Mouse (Mus musculus) lung, adult 2 months (tissue): ENCODE measurements around the gene Mrpl28.

Experiments
- CTCF ChIP-seq: fragments of 200-500 bp; IDR thresholded peaks from 2 replicates; pipeline ENCODE4 v1.5.1; 2011; ENCODE audit warnings: mild to moderate bottlenecking, low read length, control low read depth; ENCODE audit not compliant: insufficient read depth
- POLR2A ChIP-seq: fragments of 200-500 bp; IDR thresholded peaks from 2 replicates; pipeline ENCODE4 v1.6.1; 2011; ENCODE audit warnings: low read depth, mild to moderate bottlenecking, control low read depth, low read length, borderline replicate concordance; ENCODE audit errors: extremely low read depth

DNA sequence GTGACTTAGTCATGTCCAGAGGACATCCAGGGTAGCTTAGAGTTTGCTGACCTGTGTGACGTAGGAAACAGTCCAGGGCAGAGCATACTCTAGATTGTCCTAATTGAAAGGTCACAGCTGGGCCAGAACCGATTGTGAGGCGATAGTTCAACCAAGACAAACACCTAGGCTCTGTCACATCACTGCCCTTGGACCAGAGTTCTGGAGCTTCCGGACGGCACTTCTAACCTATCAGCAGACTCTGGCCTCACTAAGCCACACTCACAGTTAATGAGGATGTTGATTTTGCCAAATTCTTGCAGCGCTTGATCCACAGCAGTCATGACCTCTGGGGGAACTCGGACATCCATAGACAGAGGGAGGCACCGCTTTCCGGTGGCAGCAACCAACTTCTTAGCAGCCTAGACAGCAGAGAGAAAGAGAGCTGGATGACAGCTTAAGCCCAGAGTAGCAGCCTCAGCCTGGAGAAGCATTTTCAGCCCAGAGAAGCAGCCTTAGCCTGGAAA lies 36.2 kb upstream of the Mrpl28 start:
- TF ChIP-seq CTCF (no peak), POLR2A (no peak)
